Mouse (Mus musculus) spleen, adult 2 months (tissue): ENCODE measurements at regions not wholly inside any gene's neighbourhood (a gene's known extent, or its start where the extent isn't known, plus 50 kb on each side); places are given as distances from the start of the nearest gene placed in this dataset.

Source experiments
- CTCF ChIP-seq: fragments of 200-500 bp; IDR thresholded peaks from 2 replicates; pipeline ENCODE4 v1.5.1; 2011; ENCODE audit warnings: mild to moderate bottlenecking, inconsistent platforms; ENCODE audit not compliant: insufficient read depth, insufficient read length, insufficient replicate concordance; ENCODE audit errors: extremely low read depth
- POLR2A ChIP-seq: fragments of 200-500 bp; IDR thresholded peaks from 2 replicates; pipeline ENCODE4 v1.6.1; 2011; ENCODE audit warnings: low read depth, low read length, inconsistent platforms

GRCm38 (mm10) chr11:113120570-113120969 lies 338.5 kb downstream of the Sox9 start:
- TF ChIP-seq CTCF (no peak), POLR2A (no peak)
